Mouse (Mus musculus) cortical plate, adult 2 months (tissue): ENCODE data around the gene Phactr4.

Experiments used
- CTCF ChIP-seq: fragments of 200-500 bp; IDR thresholded peaks from 2 replicates; pipeline ENCODE4 v1.5.1; 2011; ENCODE audit warnings: mild to moderate bottlenecking, control low read depth, low read length; ENCODE audit not compliant: insufficient read depth; ENCODE audit errors: extremely low read depth
- POLR2A ChIP-seq: fragments of 200-500 bp; IDR thresholded peaks from 2 replicates; pipeline ENCODE4 v1.6.1; 2011; ENCODE audit warnings: mild to moderate bottlenecking, low read length, control low read depth; ENCODE audit not compliant: insufficient read depth; ENCODE audit errors: extremely low read depth

DNA sequence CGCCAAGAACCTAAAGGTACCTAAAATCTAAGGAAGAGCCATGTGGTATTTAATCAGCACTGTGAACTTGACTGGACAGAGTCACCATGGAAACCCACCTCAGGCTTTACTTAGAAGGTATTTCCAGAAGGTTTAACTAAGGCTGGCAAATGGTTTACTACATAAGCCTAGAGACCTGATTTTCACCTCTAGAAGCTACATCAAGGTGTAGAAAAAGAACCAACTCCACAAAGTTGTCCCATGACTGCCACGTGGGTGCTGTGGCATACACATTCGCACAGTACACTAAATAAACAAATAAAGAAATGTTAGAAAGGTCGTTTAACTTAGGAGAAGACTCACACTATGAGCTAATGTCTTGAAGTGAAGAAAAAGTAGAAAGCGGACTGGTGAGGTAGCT lies 17.7 kb downstream of the Phactr4 start:
- no peak for TF ChIP-seq CTCF
- no peak for TF ChIP-seq POLR2A
